Mouse (Mus musculus) heart, embryonic 16.5 days (tissue): ENCODE results near the gene Ppp4r1. TPM values are rescaled to one million over a fixed set of nuclear protein-coding genes. Genes with fewer than 3 reads are reported as not detected.

ENCODE experiments used
- ATAC-seq: fragments of 200-750 bp; cut with Nextera tagmentation; replicated peaks from 2 replicates; pipeline ENCODE4 v1.8.0; 2017; ENCODE audit warnings: moderate number of reproducible peaks; ENCODE audit not compliant: insufficient read depth, low FRiP score; ENCODE audit errors: extremely low read depth
- H3K27ac ChIP-seq: fragments of 300-500 bp; sonication (generic); 2 replicates; pipeline ENCODE4 v1.5.1; 2014; ENCODE audit warnings: mild to moderate bottlenecking, low read length, control low read depth, moderate library complexity
- H3K27me3 ChIP-seq: fragments of 300-500 bp; sonication (generic); 2 replicates; pipeline ENCODE4 v1.6.1; 2014; ENCODE audit warnings: low read length, mixed read lengths; ENCODE audit not compliant: control insufficient read depth, insufficient read depth
- H3K36me3 ChIP-seq: fragments of 300-500 bp; sonication (generic); 2 replicates; pipeline ENCODE4 v1.6.1; 2014; ENCODE audit not compliant: control insufficient read depth, insufficient read depth
- H3K4me1 ChIP-seq: fragments of 300-500 bp; sonication (generic); 2 replicates; pipeline ENCODE4 v1.6.1; 2014; ENCODE audit warnings: low read length, mixed read lengths; ENCODE audit not compliant: control insufficient read depth, insufficient read depth
- H3K4me2 ChIP-seq: fragments of 300-500 bp; sonication (generic); 2 replicates; pipeline ENCODE4 v1.6.1; 2014; ENCODE audit warnings: low read depth, mild to moderate bottlenecking, control low read depth, low read length
- H3K4me3 ChIP-seq: fragments of 300-500 bp; sonication (generic); 2 replicates; pipeline ENCODE4 v1.5.1; 2014; ENCODE audit warnings: mild to moderate bottlenecking, control low read depth, low read length
- H3K9ac ChIP-seq: fragments of 300-500 bp; sonication (generic); 2 replicates; pipeline ENCODE4 v1.6.1; 2014; ENCODE audit warnings: low read length, control low read depth
- H3K9me3 ChIP-seq: fragments of 300-500 bp; sonication (generic); replicated peaks from 2 replicates; pipeline ENCODE4 v1.6.1; 2016; ENCODE audit warnings: low read length; ENCODE audit not compliant: control insufficient read depth
- WGBS: fragments of 180-500 bp; shearing (Covaris S2); extraction: QIAGEN DNeasy Blood & Tissue Kit; methylation state at CpG from one replicate; pipeline ENCODE4 v1.1.7; 2014; 5-methylcytosine and 5-hydroxymethylcytosine counted together
- polyA plus RNA-seq: library from polyadenylated mRNA; unstranded; fragments of >200 nt; fragmentation: Nextera tagmentation; extraction: Ambion mirVana; gene quantifications from 2 replicates; pipeline ENCODE4 v1.2.1, GENCODE M21; 2015

Ppp4r1 gene
- polyA plus RNA-seq, 1 experiment from 2014 or later = 27.3 TPM

DNA sequence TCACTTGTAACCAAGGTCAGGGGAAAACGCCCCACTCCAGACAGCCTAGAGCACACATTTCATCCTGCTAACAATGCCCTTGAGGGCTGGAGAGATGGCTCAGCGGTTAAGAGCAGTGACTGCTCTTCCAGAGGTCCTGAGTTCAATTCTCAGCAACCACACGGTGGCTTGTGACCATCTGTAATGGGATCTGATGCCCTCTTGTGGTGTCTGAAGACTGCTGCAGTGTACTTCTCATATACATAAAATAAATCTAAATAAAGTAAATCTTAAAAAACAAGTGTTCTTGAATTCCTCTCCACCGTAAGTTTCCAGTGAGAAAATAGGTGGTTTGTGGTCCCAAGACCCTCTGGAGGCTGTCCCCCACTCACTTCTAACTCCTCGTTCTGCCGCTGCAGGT lies 69.4 kb downstream of the Ppp4r1 start:
- WGBS = 90% methylated on average over 6 of the region's 6 CpGs
- Histone ChIP-seq H3K27me3 (no peaks in the 10 kb centered on the region), H3K9ac (no peak overlapping the region), H3K4me3 (no peak overlapping the region), H3K36me3 (peaks cover 33% of the 10 kb centered on the region), H3K27ac (no peak overlapping the region), H3K4me1 (peaks cover 6% of the 10 kb centered on the region), H3K9me3 (no peaks in the 10 kb centered on the region), H3K4me2 (no peak overlapping the region)
- no peak for ATAC-seq

DNA sequence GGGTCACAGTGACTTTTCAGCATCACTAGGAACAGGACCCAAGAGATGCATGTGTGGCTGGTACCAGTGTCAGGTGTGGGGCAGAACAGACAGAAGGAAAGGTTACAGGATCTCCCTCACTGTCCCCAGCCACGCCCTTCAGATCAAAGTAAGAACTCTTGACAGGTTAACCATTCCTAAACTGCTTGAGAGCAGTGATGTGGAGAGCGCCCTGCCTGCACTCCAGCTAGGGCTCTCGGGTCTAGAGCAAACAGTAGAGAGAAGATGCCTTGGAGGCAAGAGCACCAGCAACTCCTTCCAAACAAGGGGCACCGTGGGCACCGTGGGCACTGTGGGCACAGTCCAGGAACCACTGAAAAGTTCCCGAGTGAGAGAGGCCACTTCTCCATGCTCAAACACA lies 71.0 kb downstream of the Ppp4r1 start:
- Histone ChIP-seq H3K27me3 (no peaks in the 10 kb centered on the region), H3K9ac (no peak overlapping the region), H3K4me3 (no peak overlapping the region), H3K36me3 (peaks cover 37% of the 10 kb centered on the region), H3K4me1 (peaks cover 3% of the 10 kb centered on the region), H3K27ac (no peak overlapping the region), H3K4me2 (no peak overlapping the region), H3K9me3 (no peaks in the 10 kb centered on the region)
- 82% methylated on average over 6 of the region's 6 CpGs for WGBS
- no peak for ATAC-seq

- peaks cover 3% of the 10 kb centered on the region for H3K4me1 ChIP-seq
- no peaks in the 10 kb centered on the region for H3K9me3 ChIP-seq
- H3K4me3 ChIP-seq = no peak overlapping the region
- 86% methylated on average over 4 of the region's 4 CpGs for WGBS
- no peaks in the 10 kb centered on the region for H3K27me3 ChIP-seq
- no peak overlapping the region for H3K4me2 ChIP-seq
- no peak overlapping the region for H3K27ac ChIP-seq
- no peak overlapping the region for H3K9ac ChIP-seq
- ATAC-seq = no peak
- H3K36me3 ChIP-seq = peaks cover 36% of the 10 kb centered on the region
Measured at GRCm38 (mm10) chr17:65854006-65854405, 71.6 kb downstream of the Ppp4r1 start.

DNA sequence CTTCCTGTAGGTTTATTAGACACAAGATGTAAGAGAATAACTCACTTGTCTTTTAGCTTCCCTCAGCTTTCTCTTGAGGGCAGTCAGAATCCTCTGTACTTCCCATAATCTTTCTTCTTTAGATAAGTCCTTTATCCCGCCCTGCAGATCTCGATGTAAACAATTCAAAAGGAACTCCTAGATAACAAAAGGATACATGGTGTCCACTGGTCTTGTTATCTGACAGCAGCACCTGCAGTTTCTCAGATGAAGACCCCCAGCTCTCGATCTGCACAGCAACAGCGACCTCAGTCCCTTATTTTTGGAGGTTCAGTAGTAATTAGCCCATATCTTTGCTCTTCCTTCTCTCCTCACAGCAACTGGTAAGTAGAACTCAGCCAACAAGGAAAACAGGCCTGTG lies 75.2 kb downstream of the Ppp4r1 start:
- Histone ChIP-seq H3K4me2 (no peak overlapping the region), H3K4me1 (peaks cover 3% of the 10 kb centered on the region), H3K36me3 (peaks cover 29% of the 10 kb centered on the region), H3K4me3 (no peak overlapping the region), H3K9me3 (no peaks in the 10 kb centered on the region), H3K9ac (no peak overlapping the region), H3K27ac (no peak overlapping the region), H3K27me3 (no peaks in the 10 kb centered on the region)
- no peak for ATAC-seq
- 26% methylated on average over 4 of the region's 4 CpGs for WGBS

DNA sequence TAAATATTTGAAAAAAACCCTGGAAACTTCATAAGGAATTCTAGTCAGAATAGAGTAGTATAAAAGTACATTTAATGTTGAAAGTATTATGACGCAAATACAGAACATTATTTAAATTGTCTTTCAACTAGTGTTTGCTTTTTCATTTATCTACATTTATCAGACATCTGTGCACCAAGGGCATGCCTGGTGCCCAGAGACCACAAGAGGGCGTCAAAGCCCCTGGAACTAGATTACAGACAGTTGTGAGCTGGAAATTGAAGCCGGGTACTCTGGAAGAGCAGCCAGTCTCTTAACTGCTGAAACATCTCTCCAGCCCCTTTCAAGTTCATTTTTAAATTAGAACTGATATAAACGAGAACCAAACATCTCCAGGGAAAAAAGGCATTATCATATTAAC lies 80.2 kb downstream of the Ppp4r1 start:
- Histone ChIP-seq H3K4me2 (no peak overlapping the region), H3K9me3 (no peaks in the 10 kb centered on the region), H3K27me3 (no peaks in the 10 kb centered on the region), H3K27ac (no peak overlapping the region), H3K9ac (no peak overlapping the region), H3K4me3 (no peak overlapping the region), H3K36me3 (peaks cover 30% of the 10 kb centered on the region), H3K4me1 (peaks cover 2% of the 10 kb centered on the region)
- no peak for ATAC-seq
- 57% methylated on average over 4 of the region's 4 CpGs for WGBS

DNA sequence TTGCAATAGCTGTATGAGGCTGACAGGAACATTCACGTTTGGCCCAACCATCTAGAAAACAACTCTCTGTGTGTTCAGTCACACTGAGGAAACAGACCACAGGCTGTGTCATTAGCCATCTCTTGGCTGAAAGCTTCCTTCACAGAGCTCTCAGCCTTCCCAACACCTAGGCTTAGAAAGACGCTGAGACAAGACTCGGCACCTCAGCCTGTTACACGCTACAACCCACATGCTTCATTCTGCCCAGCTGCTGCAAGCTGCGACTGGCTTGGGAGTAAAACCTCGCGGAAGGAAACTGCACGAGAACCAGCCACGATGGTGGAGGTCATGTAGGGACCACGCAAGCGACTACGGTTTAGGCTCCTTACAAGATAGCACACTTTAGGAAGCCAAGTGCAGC lies 81.5 kb downstream of the Ppp4r1 start:
- Histone ChIP-seq H3K27ac (no peak overlapping the region), H3K27me3 (no peaks in the 10 kb centered on the region), H3K9me3 (no peaks in the 10 kb centered on the region), H3K4me2 (no peak overlapping the region), H3K36me3 (peaks cover 20% of the 10 kb centered on the region), H3K4me1 (no peaks in the 10 kb centered on the region), H3K9ac (no peak overlapping the region), H3K4me3 (no peak overlapping the region)
- 90% methylated on average over 12 of the region's 12 CpGs for WGBS
- ATAC-seq = no peak

DNA sequence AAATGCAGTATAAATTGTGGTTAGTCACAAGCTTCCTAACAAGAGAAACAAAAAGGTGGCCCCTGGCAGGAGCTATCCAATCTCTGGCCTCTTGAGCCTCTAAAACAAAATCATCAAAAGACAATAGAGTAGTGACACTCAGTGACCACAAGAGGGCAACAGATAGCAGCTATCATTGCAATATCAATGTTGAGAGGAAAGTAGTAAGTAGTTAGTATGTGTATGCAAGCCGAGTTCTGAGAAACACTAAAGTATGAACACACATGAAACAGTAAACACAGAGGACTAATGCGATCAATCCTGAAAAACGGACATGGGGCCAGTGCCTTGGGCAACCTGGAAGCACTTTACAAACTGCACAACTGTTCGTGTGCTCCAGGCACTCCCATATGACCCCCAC lies 82.4 kb downstream of the Ppp4r1 start:
- WGBS = 41% methylated on average over 4 of the region's 4 CpGs
- Histone ChIP-seq H3K27me3 (no peaks in the 10 kb centered on the region), H3K36me3 (peaks cover 20% of the 10 kb centered on the region), H3K4me3 (no peak overlapping the region), H3K27ac (no peak overlapping the region), H3K9ac (no peak overlapping the region), H3K4me2 (no peak overlapping the region), H3K9me3 (no peaks in the 10 kb centered on the region), H3K4me1 (no peaks in the 10 kb centered on the region)
- ATAC-seq = no peak

DNA sequence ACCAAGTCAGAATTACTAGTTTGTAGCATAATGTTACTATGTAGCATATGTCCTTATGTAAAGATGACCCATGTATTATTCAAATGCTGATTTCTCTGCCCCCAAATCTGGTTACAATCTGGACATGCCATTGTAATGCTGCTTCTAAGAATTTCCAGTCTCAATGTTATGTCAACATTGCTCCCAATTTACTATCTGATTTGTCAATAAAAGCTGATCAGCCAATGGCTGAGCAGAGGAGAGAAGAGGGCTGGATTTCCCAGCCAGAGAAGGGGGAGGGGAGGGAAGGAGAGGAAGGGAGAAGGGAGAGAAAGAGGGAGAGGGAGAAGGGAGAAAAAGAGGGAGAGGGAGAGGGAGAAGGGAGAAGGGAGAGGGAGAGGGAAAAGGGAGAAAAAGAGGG lies 82.9 kb downstream of the Ppp4r1 start:
- Histone ChIP-seq H3K9me3 (no peaks in the 10 kb centered on the region), H3K4me2 (no peak overlapping the region), H3K4me1 (no peaks in the 10 kb centered on the region), H3K4me3 (no peak overlapping the region), H3K27me3 (no peaks in the 10 kb centered on the region), H3K9ac (no peak overlapping the region), H3K27ac (no peak overlapping the region), H3K36me3 (peaks cover 20% of the 10 kb centered on the region)
- no peak for ATAC-seq

GRCm38 (mm10) chr17:65866201-65866600 lies 83.8 kb downstream of the Ppp4r1 start:
- Histone ChIP-seq H3K27me3 (no peaks in the 10 kb centered on the region), H3K4me3 (no peak overlapping the region), H3K4me2 (no peak overlapping the region), H3K4me1 (no peaks in the 10 kb centered on the region), H3K9me3 (no peaks in the 10 kb centered on the region), H3K27ac (no peak overlapping the region), H3K9ac (no peak overlapping the region), H3K36me3 (peaks cover 16% of the 10 kb centered on the region)
- 40% methylated on average over 3 of the region's 3 CpGs for WGBS
- no peak for ATAC-seq

DNA sequence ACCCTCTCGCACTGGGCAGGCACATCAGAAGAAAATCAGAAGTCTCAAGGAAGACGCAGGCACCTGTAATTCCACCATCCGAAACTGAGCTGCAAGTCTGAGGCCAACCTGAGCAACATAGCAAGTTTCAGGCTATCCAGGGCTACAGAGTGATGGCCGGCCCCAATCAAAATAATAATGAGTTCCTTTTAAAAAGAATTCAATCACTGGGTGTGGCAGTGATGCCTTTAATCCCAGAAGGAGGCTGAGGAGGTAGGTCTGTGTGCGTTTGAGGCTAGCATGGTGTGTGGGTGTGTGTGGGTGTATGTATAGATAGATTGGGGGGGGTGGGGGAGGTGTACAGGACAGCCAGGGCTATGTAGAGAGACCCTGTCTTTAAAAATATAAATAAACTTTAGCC lies 85.6 kb downstream of the Ppp4r1 start:
- H3K9me3 ChIP-seq = no peaks in the 10 kb centered on the region
- H3K36me3 ChIP-seq = peaks cover 10% of the 10 kb centered on the region
- H3K9ac ChIP-seq = no peak overlapping the region
- H3K27ac ChIP-seq = no peak overlapping the region
- H3K27me3 ChIP-seq = no peaks in the 10 kb centered on the region
- no peak overlapping the region for H3K4me2 ChIP-seq
- no peak overlapping the region for H3K4me3 ChIP-seq
- H3K4me1 ChIP-seq = no peaks in the 10 kb centered on the region; the same call in 1 of the 2 replicates
- ATAC-seq = no peak
- WGBS = 90% methylated on average over 5 of the region's 5 CpGs
